Mouse (Mus musculus): ENCODE data around the gene Atrnl1. TPM values are rescaled to one million over a fixed set of nuclear protein-coding genes. Genes with fewer than 3 reads are reported as not detected.

Atrnl1 gene
- polyA plus RNA-seq, 1 experiment = not detected

GRCm38 (mm10) chr19:57961738-57962640 lies 351.2 kb downstream of the Atrnl1 start:
- no peak overlapping the region for H3K4me3 ChIP-seq (ENCODE audit: insufficient read depth, low read depth, low read length)
- TF ChIP-seq CTCF (IDR thresholded peaks at IDR 0.05; ENCODE audit: insufficient read depth, low read depth, low read length) (no peak), POLR2A (IDR thresholded peaks at IDR 0.05; ENCODE audit: insufficient read depth, low read depth, low read length) (no peak)
- whole genome bisulfite sequencing = 79% methylated on average over 16 of the region's 16 CpGs

DNA sequence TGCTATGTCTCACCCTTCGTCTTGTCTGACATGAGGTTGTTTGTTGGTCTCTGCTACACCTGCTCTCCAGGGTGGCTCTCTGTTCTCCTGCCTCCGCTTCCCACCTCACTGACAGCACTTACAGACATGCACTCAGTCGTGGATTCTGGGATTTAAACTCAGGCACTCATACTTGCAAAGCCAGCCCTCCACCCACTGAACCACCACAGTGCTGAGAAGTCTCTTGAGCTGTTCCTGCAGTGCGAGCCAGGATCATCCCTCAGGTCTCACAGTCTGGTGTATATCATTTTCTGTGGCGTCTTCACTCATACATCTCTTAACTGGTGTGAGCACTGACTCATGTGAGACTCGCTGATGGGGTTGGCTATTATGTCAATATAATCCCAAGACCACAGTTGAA lies 353.0 kb downstream of the Atrnl1 start:
- TF ChIP-seq POLR2A (IDR thresholded peaks at IDR 0.05; ENCODE audit: insufficient read depth, low read depth, low read length) (no peak), CTCF (IDR thresholded peaks at IDR 0.05; ENCODE audit: insufficient read depth, low read depth, low read length) (no peak)
- Histone ChIP-seq H3K27ac (ENCODE audit: insufficient read depth, low read depth, low read length) (no peak overlapping the region), H3K4me3 (ENCODE audit: insufficient read depth, low read depth, low read length) (no peak overlapping the region), H3K4me1 (ENCODE audit: control insufficient read depth, insufficient read depth, low read length) (no peaks in the 10 kb centered on the region)
- 95% methylated on average over 6 of the region's 6 CpGs for WGBS

More at GRCm38 (mm10) chr19:57961738-57962640, 351.2 kb downstream of the Atrnl1 start:
- no peaks in the 10 kb centered on the region for H3K4me1 ChIP-seq (ENCODE audit: control insufficient read depth, insufficient read depth, low read length)
- no peak overlapping the region for H3K27ac ChIP-seq (ENCODE audit: insufficient read depth, low read depth, low read length)

DNA sequence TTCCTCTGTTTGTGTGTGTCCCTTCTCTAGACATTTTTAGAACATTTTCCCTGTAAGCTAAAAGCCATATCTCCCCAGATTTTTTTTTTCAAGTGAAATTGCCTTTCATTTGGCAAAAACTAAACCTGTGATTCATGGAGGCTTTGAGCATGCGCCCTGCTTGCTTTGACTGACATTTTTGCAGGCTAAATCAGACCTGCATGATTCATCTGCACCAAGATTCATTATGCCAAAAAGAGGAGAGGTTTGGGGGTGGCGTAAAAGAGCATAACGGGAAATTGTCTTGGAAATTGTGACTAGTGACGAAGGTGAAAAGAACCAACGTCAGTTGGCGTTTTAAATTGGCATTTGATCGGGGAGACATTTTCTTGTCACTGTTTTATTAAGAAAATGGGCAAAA lies 358.9 kb downstream of the Atrnl1 start:
- Histone ChIP-seq H3K4me1 (ENCODE audit: control insufficient read depth, insufficient read depth, low read length) (no peaks in the 10 kb centered on the region), H3K4me3 (ENCODE audit: insufficient read depth, low read depth, low read length) (no peak overlapping the region), H3K27ac (ENCODE audit: insufficient read depth, low read depth, low read length) (no peak overlapping the region)
- TF ChIP-seq POLR2A (IDR thresholded peaks at IDR 0.05; ENCODE audit: insufficient read depth, low read depth, low read length) (no peak), CTCF (IDR thresholded peaks at IDR 0.05; ENCODE audit: insufficient read depth, low read depth, low read length) (no peak)
- WGBS = 81% methylated on average over 7 of the region's 7 CpGs

DNA sequence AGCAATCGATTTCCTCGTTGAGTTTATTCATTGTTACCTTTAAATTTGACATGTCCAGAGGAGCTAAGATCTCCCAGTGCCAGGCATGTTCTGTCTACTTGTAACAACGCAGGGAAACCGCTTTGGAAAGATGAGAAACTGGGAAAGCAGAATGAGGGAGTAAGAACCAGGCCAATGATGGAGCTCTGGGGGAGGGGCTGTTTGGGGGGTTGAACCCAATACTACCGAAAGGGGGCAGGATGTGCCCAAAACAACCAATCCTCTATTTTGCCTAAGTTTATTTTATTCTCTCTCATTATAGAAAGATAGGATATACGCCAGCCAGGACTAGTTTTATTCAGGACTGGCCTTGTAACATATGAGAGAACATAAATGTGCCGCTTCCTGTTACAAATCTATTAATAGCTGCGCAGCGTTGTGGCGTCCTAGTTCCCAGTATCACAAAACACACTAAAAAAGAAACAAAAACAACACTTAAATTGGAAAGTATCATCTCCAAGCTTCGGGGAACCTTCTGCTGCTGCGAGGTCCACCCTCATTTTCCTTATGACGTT lies 359.6 kb downstream of the Atrnl1 start:
- H3K27ac ChIP-seq (ENCODE audit: insufficient read depth, low read depth, low read length) = no peak overlapping the region
- TF ChIP-seq POLR2A (IDR thresholded peaks at IDR 0.05; ENCODE audit: insufficient read depth, low read depth, low read length) (no peak), CTCF (IDR thresholded peaks at IDR 0.05; ENCODE audit: insufficient read depth, low read depth, low read length) (no peak)
- no peak overlapping the region for H3K4me3 ChIP-seq (ENCODE audit: insufficient read depth, low read depth, low read length)
- WGBS = 82% methylated on average over 13 of the region's 13 CpGs
- H3K4me1 ChIP-seq (ENCODE audit: control insufficient read depth, insufficient read depth, low read length) = no peaks in the 10 kb centered on the region

GRCm38 (mm10) chr19:57975201-57975600 lies 364.4 kb downstream of the Atrnl1 start:
- no peak overlapping the region for H3K4me3 ChIP-seq (ENCODE audit: insufficient read depth, low read depth, low read length)
- no peak for TF ChIP-seq POLR2A (IDR thresholded peaks at IDR 0.05; ENCODE audit: insufficient read depth, low read depth, low read length)
- TF ChIP-seq CTCF (IDR thresholded peaks at IDR 0.05; ENCODE audit: insufficient read depth, low read depth, low read length) = no peak
- no peak overlapping the region for H3K27ac ChIP-seq (ENCODE audit: insufficient read depth, low read depth, low read length)
- WGBS = 94% methylated on average over 6 of the region's 6 CpGs
- no peaks in the 10 kb centered on the region for H3K4me1 ChIP-seq (ENCODE audit: control insufficient read depth, insufficient read depth, low read length)

GRCm38 (mm10) chr19:57985918-57986900 lies 375.4 kb downstream of the Atrnl1 start:
- 76% methylated on average over 21 of the region's 21 CpGs for WGBS
- TF ChIP-seq CTCF (IDR thresholded peaks at IDR 0.05; ENCODE audit: insufficient read depth, low read depth, low read length) (no peak), POLR2A (IDR thresholded peaks at IDR 0.05; ENCODE audit: insufficient read depth, low read depth, low read length) (no peak)
- no peak overlapping the region for H3K27ac ChIP-seq (ENCODE audit: insufficient read depth, low read depth, low read length)
- H3K4me3 ChIP-seq (ENCODE audit: insufficient read depth, low read depth, low read length) = no peak overlapping the region
- H3K4me1 ChIP-seq (ENCODE audit: control insufficient read depth, insufficient read depth, low read length) = peaks cover 9% of the 10 kb centered on the region

GRCm38 (mm10) chr19:57987696-57988393 lies 377.0 kb downstream of the Atrnl1 start:
- no peak overlapping the region for H3K4me3 ChIP-seq (ENCODE audit: insufficient read depth, low read depth, low read length)
- H3K27ac ChIP-seq (ENCODE audit: insufficient read depth, low read depth, low read length) = no peak overlapping the region; the same call in 1 of the 2 replicates
- WGBS = 76% methylated on average over 17 of the region's 17 CpGs
- TF ChIP-seq CTCF (IDR thresholded peaks at IDR 0.05; ENCODE audit: insufficient read depth, low read depth, low read length) (no peak), POLR2A (IDR thresholded peaks at IDR 0.05; ENCODE audit: insufficient read depth, low read depth, low read length) (no peak)
- H3K4me1 ChIP-seq (ENCODE audit: control insufficient read depth, insufficient read depth, low read length) = peaks cover 9% of the 10 kb centered on the region

DNA sequence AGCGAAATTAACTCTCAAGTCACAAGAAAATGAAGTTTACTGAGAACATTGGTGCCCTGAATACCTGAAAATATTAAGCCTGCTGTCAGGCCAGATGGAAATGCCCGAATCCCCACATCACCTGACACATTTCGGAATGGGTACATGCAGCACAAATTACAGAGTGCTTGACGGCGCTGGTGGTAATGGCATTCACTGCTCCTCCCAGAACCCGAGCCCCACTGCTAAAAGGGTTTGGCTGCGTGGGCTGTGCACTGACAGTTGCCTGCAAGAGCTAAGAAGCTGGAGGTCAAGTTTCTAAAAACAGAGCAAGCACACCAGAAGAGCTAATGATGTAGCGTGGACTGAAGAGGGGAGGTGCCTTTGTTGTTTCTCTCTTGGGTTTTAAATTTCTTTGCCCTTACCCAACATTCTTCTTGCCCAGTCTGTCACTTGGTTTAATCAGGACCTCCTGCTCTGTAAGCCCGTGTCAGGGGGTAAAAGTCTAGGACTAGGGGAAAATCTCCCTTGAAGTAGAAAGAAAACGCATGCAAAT lies 377.8 kb downstream of the Atrnl1 start:
- Histone ChIP-seq H3K4me3 (ENCODE audit: insufficient read depth, low read depth, low read length) (no peak overlapping the region), H3K4me1 (ENCODE audit: control insufficient read depth, insufficient read depth, low read length) (peaks cover 9% of the 10 kb centered on the region), H3K27ac (ENCODE audit: insufficient read depth, low read depth, low read length) (no peak overlapping the region)
- TF ChIP-seq POLR2A (IDR thresholded peaks at IDR 0.05; ENCODE audit: insufficient read depth, low read depth, low read length) = no peak
- no peak for TF ChIP-seq CTCF (IDR thresholded peaks at IDR 0.05; ENCODE audit: insufficient read depth, low read depth, low read length)
- 57% methylated on average over 10 of the region's 10 CpGs for WGBS
